Mouse (Mus musculus) urinary bladder, postnatal 25 days (tissue): ENCODE results near the gene Myom1.

ENCODE experiments used
- DNase-seq: peaks from one replicate; pipeline ENCODE4 v3.0.0; 2022; ENCODE audit warnings: low spot score

Gene Myom1

GRCm38 (mm10) chr17:71017457-71017998 lies 15.1 kb downstream of the Myom1 start:
- DNase-seq = no peak

- no peak for DNase-seq
Observed at GRCm38 (mm10) chr17:71018151-71018550, 15.7 kb downstream of the Myom1 start.

GRCm38 (mm10) chr17:71018616-71019308 lies 16.3 kb downstream of the Myom1 start:
- no peak for DNase-seq

- no peak for DNase-seq
Observed at GRCm38 (mm10) chr17:71019309-71019655, 16.8 kb downstream of the Myom1 start.

GRCm38 (mm10) chr17:71019860-71020259 lies 17.4 kb downstream of the Myom1 start:
- no peak for DNase-seq

GRCm38 (mm10) chr17:71022841-71023240 lies 20.4 kb downstream of the Myom1 start:
- no peak for DNase-seq

DNA sequence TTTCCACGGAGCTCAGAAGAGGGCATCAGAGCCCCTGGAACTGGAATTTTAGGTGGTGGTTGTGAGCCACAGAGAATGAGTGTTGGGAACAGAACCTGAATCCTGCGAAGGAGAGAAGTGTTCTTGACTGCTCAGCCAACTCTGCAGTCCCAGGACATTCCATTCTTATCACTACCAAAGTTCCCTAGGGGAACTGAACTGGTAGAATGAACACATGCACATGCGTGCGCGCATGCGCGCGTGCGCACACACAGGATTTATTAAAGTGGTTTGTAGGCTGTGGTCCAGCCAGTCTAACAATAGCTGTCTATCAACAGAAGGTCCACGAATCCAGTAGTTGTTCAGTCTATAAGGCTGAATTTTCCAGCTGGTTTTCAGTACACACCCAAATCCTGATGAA lies 21.6 kb downstream of the Myom1 start:
- DNase-seq = no peak

- no peak for DNase-seq
Observed at GRCm38 (mm10) chr17:71025922-71026321, 23.5 kb downstream of the Myom1 start.

GRCm38 (mm10) chr17:71027186-71027585 lies 24.8 kb downstream of the Myom1 start:
- no peak for DNase-seq

DNA sequence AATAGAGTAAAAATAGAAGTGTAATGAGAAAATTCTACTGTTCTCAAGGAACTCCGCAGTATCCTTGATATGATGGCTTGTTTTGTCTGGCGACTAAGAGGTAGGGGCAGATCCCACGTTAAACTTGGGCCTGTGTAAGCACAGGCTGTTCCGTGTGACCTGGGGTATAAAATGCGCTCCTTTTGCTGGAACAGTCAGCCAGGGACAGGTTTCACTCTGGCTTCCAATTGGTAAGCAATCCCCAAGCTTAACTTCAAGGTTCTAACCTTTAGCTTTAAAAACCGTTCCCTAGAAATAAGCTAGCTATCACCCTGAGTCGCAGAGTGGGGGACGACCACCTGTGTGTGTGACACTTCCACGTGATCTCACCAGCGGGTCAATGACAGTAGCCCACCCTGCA lies 30.3 kb downstream of the Myom1 start:
- no peak for DNase-seq

DNA sequence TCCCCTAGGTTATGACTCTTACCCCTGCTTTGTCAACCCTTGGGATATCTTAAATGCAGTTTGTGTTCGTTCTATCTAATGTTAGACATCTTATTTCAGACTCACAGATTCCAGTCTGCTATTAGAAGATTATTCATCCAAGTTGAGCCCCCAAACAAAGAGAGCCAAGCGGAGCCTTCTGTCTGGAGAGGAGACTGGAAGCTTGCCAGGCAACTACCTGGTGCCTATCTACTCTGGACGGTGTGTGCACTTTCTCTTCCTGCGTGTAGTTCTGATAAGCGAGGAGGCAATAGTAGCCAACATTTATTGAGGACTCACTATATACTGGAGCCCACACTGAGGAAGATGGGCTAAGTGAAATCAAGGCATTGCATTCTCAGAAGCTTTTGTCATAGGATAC lies 32.0 kb downstream of the Myom1 start:
- DNase-seq = no peak

GRCm38 (mm10) chr17:71037188-71037587 lies 34.8 kb downstream of the Myom1 start:
- no peak for DNase-seq

DNA sequence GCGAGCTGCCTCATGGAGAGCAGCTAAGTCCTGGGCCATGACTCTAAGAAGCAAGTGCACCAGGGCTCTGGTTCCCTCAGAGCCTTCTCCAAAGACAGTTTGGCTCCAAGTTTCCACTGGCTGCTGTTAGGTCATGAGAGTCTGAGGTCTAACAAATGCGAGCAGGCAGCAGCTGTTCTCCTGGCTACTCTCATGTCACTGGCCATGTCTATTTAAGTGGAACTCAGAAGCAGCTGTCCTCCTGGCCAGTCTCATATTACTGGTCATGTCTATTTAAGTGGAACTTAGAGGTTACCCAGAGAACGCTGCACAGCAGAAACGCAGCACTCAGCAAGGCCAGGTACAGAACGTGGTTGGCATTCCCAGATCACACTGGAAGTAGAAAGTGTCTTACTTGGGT lies 36.4 kb downstream of the Myom1 start:
- DNase-seq = no peak

- no peak for DNase-seq
Observed at GRCm38 (mm10) chr17:71039851-71040581, 37.6 kb downstream of the Myom1 start.

DNA sequence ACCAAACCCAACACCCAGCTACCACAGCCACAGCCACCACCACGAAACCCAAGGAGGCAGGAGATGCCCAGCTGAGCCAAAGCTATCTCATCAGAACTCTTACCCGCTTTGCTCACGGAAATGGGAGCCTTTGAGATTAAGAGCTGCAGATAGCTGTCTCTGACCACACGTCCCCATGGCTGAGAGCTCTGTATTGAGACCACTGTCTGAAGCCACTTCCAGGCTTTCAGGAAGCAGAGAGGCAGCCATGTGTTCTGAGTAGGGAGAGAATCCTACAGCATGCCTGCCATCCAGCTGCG lies 38.1 kb downstream of the Myom1 start:
- no peak for DNase-seq

- no peak for DNase-seq
Observed at GRCm38 (mm10) chr17:71042645-71043044, 40.2 kb downstream of the Myom1 start.

- no peak for DNase-seq
Observed at GRCm38 (mm10) chr17:71045591-71045990, 43.2 kb downstream of the Myom1 start.

DNA sequence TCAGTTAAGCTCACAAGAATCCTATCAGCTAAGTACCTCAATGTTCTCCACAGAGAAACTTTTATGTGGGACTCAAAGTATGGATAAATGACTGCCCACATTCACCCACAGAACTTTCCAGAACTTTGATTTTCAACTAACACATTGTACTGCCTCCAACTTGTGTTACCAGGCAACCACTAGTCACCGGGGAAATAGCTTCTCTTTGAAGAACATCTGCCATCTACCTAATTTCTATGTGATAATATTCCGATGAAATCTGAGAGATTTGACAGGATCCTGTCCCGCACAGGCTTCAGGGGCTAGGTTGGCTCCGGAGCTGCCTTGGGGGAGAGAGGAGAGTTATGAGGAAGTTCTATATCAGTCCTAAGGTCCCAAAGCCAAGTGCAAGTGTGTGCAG lies 44.4 kb downstream of the Myom1 start:
- DNase-seq = no peak

DNA sequence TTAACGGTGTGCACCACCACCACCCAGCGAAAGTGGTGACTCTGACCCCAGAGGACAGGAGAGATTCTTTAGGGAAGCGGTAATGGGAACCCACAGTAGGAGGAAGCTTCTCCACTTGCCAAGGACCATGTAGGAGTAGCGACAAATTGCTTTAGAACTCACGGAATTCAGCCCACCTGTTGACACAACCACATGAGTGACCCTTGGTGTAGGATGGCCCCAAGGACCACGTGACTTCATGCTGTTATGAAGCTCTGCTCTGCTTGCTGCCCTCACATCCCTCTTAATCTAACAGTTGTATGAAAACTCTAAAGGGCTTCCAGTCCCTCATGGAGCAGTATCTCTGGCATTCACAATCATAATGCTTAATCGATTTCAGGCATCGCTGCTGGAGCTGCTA lies 46.9 kb downstream of the Myom1 start:
- no peak for DNase-seq

DNA sequence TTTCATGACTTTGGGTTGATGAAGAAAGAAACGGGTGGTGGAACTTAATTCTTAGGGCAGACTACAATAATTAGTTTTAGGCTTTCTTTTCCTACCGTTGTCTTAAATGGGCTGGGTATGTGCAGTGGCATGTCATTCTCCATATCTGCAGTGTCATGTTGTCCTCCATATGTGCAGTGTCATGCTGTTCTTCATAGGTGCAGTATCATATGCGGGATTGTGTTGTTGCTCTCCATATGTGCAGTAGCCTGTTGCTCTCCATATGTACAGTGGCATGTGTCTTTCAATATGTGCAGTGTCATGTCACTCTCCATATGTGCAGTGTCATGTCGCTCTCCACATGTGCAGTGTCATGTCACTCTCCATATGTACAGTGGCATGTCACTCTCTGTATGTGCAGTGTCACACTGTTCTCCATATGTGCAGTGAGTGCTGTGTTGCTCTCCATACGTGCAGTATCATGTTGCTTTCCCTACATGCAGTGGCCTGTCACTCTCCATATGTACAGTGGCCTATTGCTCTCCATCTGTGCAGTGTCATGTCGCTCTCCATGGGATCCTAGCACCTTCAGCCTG lies 50.8 kb downstream of the Myom1 start:
- DNase-seq = no peak

DNA sequence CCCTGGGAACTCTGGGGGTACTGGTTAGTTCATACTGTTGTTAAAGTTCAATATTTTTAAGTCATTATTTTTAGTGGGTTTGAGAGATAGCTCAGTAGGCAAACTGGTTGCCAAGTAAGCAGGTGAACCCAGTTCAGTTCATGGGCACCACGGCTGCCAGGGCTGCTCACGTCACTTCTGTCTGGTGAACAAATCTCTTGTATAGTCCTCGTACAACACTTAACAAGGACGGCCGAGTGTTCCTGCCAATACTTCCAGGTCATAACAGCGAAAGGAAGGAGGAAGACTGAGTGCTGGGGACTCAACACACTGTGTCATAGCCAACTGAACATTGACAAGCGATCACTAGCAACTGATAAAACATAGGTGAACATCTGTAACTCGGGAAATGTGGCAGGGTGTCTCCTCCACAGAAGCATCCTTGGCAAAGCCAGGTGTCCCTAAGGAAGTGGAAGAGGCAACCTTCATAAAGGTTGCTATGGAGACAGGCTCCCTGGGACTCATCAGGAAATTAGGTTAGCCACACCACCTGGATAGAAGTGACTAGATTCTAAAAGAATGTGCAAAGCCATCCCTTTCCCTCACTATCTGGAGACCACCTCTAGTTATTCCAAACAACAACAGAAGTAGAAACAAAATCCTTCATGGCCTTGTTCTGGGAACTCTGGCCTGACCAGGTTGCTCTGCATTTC lies 52.9 kb downstream of the Myom1 start:
- no peak for DNase-seq

GRCm38 (mm10) chr17:71056405-71056804 lies 54.0 kb downstream of the Myom1 start:
- no peak for DNase-seq

DNA sequence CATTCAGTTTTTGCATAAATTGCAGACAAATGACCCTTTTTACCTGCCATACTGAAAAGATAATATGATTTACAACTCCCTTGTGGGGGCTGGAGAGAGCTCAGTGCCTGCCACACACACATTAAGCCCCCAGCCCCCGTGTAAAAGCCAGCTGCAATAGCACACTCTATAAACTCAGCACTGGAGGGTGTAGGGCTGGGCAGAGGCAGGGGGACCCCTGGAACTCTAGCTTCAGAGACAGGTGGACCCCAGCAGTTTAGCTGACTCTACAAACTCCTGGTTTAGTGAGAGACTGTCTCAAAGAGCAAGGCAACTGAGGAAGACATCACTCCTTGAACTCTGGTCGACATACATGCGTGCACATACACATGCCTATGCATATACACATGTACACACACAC lies 55.3 kb downstream of the Myom1 start:
- DNase-seq = no peak
